Mouse (Mus musculus) NIH3T3 (cell line): ENCODE data around the gene Cx3cr1.
"Not testable (repeated sequence)": the region's sequence is repeated elsewhere in the genome, so short reads cannot be mapped to it uniquely, and the experiment has no call there.

ENCODE experiments used
- DNase-seq: peaks from one replicate; pipeline ENCODE4 v3.0.0-alpha.2; 2012; ENCODE audit warnings: low read depth

Cx3cr1 gene

DNA sequence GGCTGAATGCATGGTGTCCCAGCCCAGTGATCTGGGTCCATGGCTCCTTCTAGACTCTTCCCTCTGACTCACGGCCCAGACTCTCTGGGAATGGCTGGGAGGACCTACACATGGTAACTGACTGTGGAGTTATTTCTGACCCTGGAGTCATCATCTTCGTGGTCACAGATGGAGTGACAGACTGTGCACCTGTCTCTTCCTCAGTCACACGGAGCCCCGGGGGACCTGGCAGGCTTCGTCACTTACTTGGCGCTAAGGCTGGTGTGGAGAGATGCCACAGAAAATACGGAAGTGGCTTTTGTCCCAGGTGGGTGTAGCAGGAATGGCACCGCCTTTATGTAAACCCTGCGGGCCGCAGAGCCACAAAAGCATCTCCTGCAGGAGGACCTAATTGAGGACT lies 45.5 kb downstream of the Cx3cr1 start:
- DNase-seq, result no peak

- DNase-seq, result no peak
Observed at GRCm38 (mm10) chr9:120023086-120023811, 46.4 kb downstream of the Cx3cr1 start, which contains the start of gene Xirp1. Xirp1 (minus strand) TSS chr9:120023598.

- DNase-seq, result no peak
Observed at GRCm38 (mm10) chr9:120021164-120021563, 48.5 kb downstream of the Cx3cr1 start.

DNA sequence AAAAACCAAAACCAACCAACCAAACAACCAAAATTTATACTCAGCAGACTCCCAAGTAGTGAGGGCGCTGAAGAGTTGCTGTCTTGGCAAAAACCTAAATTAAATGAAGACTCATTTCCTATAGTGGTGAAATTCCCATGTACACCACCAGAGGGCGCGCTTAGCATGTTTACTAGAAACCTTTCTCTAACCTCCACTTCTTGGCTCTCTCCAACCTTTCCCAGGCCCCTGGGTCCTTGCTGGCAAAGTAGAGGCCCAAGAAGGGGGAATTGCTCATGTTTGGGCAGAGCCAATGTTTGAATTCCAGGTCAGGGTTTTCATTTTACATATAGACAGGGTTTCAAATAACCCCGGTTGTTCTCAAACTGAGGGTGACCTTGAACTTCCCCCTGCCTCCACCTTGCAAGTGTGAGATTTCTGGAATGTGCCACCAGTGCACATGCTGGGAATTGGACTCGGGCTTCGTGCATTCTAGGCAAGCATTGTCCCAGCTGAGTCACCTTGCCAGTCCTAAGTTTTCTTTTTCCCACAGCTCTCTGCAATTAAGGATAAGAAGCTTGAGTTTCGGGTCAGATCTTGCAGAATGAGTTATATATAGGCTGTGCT lies 49.3 kb downstream of the Cx3cr1 start:
- peak; percentile 89 for DNase-seq

DNA sequence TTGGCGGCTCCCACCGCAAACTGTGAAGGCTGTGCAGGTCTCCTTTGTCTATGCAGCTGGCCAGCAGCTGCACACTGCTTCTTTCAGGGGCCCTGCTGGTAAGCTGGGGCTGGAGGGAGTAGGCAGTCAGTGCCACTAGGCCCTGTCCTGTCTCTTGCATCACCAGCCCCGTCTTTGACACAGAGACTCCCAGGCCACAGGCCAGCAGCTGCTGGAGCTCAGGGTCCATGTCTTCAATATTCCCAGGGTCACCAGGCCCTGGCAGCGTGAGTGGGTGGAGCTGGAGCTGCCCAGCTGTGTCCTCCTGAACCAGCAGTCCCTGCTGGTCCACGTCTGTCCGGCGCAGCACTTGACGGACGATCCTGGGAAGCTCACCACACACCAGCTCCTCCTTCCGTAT lies 52.7 kb downstream of the Cx3cr1 start:
- DNase-seq, result no peak

- no peak for DNase-seq
Observed at GRCm38 (mm10) chr9:120014828-120015227, 54.9 kb downstream of the Cx3cr1 start.

- peak; percentile 51 for DNase-seq
Observed at GRCm38 (mm10) chr9:120013251-120013820, 56.3 kb downstream of the Cx3cr1 start.

- DNase-seq, result peak; percentile 24
Observed at GRCm38 (mm10) chr9:120012781-120013180, 56.9 kb downstream of the Cx3cr1 start.

DNA sequence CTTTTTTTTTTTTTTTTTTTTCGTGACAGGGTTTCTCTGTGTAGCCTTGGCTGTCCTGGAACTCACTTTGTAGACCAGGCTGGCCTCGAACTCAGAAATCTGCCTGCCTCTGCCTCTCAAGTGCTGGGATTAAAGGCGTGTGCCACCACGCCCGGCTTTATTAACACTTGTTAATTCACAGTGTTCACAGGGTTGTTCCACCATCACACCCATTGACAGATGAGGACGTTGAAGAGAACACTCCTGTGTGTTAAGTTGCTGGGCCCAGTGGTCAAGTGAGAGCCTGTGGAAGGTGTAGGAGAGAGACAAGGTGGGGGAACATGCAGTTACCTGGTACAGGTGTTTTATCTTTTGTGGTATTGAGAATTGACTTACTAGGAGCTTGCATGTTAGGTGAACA lies 57.5 kb downstream of the Cx3cr1 start:
- not testable (repeated sequence) for DNase-seq

- DNase-seq, result peak; percentile 96
Observed at GRCm38 (mm10) chr9:120011533-120011932, 58.1 kb downstream of the Cx3cr1 start.

GRCm38 (mm10) chr9:120010781-120011511 lies 58.7 kb downstream of the Cx3cr1 start:
- DNase-seq, result peak; percentile 97

DNA sequence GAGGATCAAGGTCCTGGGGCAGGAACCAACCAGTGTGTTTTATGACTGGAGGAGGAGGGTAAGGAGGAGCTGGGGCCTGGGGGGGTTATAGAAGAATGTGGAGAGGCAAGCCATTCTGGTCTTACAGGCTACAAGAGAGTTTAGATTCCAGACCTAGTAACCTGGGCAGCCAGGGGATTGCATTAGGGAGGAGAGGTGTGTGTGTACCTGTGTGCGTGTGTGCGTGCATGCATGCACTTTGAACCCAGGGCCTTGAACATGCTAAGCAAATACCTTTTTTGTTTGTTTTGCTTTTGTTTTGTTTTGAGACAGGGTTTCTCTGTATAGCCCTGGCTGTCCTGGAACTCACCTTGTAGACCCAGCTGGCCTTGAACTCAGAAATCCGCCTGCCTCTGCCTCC lies 59.8 kb downstream of the Cx3cr1 start:
- DNase-seq, result no peak

GRCm38 (mm10) chr9:120009226-120009841 lies 60.3 kb downstream of the Cx3cr1 start:
- DNase-seq, result no peak

- DNase-seq, result no peak
Observed at GRCm38 (mm10) chr9:120007833-120008232, 61.8 kb downstream of the Cx3cr1 start.

DNA sequence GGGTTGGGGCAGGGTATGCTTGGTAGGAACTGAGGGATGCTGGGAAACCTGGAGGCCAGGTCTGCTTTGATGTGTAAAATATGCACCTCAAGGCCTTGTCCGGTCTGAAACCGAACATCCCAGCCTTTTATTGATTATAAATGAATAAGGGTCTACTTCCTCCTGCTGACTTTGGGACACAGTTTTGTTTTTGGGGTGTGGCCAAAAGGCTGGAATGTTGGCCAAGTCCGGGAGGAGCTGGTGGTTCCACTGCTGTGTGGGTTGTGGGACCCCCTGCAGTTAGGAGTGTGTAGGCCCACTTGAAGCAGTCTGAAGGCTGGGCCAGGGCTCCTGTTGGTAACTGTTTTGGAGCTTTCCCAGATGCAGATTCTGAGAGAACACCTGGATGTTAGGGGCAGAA lies 63.7 kb downstream of the Cx3cr1 start:
- no peak for DNase-seq

DNA sequence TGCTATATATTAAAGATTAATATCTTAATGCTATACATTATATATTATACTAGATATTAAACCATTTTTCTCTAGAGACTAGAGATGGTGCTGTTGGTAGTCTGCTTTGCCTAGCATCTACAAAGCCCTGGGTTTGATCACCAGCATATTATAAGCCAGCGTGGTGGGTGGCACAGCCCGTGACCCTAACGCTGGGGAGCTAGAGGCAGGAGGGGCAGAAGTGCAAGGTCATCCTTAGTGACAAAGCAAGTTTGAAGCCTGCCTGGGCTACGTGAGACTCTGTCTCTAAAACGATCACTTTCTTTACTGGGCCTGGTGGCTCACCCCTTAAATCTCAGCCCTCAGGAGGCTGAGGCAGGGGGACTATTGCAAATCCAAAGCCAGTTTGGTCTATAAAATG lies 66.8 kb downstream of the Cx3cr1 start:
- DNase-seq, result no peak

DNA sequence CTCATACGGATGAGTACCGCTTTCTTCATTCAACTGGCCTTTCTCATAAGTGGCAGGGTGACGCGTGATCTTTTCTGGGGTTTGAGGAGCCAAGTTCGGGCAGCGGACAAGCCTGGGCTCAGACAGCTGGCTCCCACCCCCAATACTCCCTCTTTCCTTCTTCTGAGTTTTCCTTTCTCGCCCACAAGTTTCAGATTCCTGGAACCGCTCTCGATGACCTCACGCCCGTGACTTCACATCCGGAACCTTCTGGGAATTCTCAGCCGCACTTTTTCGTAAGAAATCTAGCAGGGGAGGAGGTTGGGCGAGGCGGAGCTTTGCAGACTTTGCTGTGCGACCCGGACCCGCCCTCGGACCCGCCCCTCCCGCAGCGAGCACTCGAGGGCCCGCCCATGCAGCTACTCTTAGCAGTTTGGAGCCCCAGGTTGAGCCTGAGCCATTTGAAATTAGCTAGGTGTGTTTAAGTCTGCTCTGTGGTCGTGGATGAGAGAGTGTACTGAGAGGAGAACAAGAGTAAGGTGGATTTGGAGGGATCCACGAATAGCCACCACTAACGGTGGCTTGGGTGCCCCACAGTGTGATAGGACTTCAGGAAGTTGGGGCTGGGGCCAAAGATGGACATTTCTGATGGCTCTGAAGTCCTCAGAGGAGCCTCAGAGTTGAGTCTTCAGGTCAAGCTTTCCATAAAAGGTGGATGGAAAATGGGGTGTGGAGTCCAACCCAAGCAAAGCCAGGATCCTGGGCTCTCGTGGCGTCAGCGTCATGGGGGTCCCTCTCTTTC lies 67.5 kb downstream of the Cx3cr1 start:
- peak; percentile 92 for DNase-seq

DNA sequence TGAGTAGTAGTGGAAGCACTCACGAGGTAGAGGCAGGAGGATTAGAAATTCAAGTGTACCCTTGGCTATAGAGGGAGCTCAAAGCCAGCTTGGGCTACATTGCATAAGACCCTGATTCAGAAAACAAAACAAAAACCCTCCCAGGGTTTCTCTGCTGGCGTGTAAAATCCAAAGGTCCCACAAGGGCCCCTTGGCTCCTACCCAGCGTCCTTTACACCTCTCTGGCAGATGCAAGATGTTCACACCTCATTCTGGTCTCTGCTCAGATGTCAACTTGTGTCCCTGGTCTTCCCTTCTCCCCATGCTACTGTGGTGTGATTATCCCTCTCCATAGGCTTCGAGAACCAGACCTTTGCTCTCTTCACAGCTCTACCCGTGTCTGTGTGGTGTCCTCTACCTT lies 68.9 kb downstream of the Cx3cr1 start:
- no peak for DNase-seq

DNA sequence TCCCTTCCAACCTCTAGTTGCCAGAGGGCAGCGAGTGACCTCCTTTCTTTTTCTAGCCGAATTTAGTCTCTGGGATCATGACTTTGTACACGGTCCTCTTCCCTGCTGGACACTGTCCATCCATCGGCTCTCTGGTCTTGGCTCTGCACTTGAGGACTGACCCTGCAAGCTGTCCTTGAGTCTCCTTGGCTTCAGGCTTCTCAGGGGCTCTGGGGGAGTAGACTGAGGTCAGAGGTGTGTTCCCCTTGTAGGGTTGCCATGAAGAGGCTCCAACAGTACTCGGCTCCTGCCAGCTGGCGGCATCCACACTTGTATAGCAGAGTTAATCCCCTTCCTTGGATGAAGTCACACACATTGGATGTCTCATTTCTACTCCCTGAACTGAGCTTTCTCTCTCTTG lies 70.0 kb downstream of the Cx3cr1 start:
- no peak for DNase-seq

DNA sequence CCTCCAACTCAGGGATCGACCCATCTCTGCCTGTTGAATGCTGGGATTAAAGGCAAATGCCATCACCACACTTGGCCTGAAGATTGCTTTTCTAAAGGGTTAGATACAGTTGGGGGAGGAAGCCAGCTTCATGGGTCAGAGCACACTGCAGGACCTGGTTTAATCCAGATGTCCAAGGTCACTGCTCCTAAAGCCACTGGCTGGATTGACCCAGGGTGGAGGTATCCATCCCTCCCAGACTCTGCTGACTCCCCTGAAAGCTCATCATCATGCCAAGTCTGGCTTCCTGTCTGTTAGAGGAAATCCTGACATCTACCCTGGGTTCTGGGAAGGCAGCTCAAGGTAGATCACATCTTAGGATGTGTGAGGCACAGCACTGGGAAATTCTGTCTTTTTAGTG lies 70.9 kb downstream of the Cx3cr1 start:
- no peak for DNase-seq

DNA sequence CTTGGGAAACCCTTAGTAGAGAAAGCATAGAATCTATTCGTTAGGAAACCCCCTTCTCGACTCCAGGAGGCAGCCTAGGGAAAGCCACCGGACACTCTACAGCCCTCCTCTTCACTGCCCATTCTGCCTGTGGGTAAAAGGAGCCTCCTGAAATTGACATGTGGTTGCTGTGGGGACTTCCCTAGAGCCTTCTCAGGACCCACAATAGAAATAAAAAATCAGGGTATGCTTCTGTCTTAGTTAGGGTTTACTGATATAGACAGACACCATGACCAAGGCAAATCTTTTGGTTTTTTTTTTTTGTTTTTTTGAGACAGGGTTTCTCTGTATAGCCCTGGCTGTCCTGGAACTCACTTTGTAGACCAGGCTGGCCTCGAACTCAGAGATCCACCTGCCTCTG lies 73.6 kb downstream of the Cx3cr1 start:
- DNase-seq, result no peak

GRCm38 (mm10) chr9:119994207-119994606 lies 75.5 kb downstream of the Cx3cr1 start:
- no peak for DNase-seq
